Mouse (Mus musculus): ENCODE results near the gene Arhgef18.

Gene Arhgef18

DNA sequence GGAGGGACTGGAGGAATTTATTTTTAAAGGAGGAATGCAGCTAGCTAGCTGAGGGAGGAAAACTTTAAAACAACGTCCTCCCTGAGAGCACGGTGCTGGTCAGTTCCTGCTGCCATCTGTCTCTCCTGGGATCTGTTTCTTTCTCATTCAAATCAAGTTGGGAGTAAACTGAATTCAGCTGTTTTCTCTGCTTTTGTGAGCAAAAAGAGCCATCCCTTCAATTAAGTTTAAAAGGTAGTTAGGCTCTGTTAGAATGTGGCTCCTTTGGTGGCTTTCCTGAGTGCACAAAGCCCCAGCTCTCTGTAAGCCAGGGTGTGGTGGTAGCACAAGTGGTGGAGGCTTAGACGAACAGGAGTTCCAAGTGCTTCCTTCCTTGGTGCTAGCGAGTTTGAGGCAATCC lies 2.4 kb downstream of the Arhgef18 start:
- DNase-seq (ENCODE audit: low read depth, low spot score) = no peak

DNA sequence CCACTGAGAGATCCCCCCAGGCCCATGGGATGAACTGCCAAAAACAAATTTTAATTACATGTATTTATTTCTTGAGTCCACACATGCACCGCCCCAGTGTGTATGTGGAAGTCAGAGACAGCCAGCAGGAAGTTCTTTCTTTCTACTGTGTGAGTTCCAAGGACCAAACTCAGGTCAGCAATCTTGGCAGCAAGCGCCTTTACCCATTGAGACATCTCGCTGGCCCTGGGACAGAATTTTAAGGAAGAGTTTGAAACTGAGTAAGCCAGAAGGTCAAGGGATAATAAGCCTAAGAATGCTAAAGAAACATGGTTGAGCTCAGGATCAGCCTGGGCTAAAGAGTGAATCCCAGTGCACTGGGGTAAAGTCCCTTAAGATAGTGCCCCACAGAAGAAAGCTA lies 4.8 kb downstream of the Arhgef18 start:
- DNase-seq (ENCODE audit: low read depth, low spot score) = no peak

DNA sequence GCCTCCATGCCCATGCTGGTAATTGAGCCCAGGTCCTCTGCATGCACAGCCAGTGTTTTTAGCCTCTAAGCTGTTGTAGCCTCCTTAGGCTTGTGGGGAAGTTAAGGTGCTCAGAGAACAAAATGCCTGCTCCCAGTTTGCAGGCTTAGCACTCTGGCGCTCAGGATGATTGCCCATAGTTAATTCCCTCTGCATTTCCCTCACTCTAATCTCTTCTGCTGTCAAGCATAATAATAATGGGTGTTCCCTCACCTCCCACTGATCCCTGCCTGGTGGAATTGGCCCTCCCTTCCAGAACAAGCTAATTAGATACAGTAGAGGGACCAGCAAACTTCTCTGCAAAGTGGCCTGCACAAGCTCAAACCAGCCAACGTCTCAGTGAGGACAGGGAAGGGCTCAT lies 7.7 kb downstream of the Arhgef18 start:
- DNase-seq (ENCODE audit: low read depth, low spot score) = no peak

- DNase-seq (ENCODE audit: low read depth, low spot score) = no peak
Measured at GRCm38 (mm10) chr8:3407417-3407816, 14.6 kb downstream of the Arhgef18 start.

DNA sequence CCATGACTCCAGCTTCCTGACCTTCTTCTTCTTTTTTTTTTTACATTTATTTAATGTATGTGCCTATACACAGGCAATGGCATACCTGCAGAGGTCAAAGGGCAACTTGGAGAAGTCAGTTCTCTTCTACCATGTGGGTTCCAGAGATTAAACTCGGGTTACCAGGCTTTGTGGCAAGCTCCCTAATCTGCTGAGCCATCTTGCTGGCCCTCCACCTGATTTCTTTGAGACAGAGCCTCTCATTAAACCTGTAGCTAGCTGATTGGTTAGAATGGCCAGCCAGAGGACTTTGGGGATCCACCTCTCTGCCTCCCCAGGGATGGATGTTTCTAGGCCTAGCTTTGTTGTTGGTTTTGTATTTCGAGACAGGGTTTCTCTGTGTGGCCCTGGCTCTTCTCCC lies 18.3 kb downstream of the Arhgef18 start:
- no peak for DNase-seq (ENCODE audit: low read depth, low spot score)

DNA sequence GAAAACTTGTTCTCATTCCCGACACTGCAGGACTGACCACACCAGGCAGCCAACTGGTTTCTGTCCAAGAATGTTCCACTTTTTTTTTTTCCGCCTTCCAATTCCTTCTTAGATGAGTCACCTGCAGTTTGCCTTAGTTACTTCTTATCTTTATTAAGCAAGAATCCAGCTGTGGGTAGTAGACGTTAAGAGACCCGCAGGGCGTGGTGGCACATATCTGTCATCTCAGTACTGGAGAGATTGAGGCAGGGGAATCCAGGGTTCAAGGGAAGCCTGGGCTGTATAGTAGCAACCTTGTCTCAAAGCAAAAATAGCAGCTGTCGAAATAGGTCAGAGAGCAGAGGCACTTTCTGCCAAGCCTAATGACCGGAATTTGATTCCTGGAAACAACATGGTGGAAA lies 19.1 kb downstream of the Arhgef18 start:
- DNase-seq (ENCODE audit: low read depth, low spot score) = no peak

DNA sequence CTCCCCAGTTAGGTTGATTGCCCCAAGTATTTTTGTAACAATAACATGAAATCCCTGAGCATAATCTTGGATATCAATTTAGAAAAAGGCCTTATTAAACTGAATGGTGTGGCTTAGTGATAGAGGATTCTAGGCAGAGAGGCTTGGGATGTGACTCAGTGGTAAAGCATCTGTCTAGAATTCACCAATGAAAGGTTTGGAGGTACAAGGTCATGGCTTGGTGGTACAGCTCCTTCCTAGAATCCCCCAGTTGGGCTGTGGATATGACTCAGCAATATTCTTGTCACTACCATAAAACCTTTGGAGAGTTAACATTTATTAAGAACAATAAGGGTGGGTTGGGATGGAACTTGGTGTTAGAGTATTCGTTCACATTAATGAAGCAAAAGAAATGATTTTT lies 20.0 kb downstream of the Arhgef18 start:
- DNase-seq (ENCODE audit: low read depth, low spot score) = no peak

DNA sequence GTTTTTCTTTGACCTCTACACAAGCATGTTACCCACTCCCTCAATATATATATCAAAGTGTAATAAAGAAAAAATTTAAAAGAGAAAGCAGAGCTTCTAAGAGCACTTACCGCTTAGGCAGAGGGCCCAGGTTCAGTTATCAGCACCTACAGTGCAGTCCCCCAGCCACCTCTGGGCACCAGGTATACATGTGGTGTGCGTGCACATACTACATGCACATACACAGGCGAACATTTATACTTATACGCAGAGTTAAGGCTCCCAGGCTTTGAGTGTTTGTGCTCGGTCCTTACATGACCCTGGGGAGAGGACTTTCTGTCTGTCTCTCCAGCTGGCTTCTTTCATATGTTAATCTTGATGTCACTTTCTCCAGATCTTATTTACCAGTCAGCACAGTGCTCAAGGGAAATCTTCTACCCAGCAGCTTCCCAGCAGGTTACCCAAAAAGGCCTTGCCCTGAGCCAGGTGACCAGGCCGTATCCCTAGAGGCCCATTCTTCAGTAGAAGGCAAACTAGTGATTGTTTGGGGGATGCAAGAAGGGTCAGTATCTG lies 21.9 kb downstream of the Arhgef18 start:
- DNase-seq (ENCODE audit: low read depth, low spot score) = no peak

GRCm38 (mm10) chr8:3415259-3415658 lies 22.5 kb downstream of the Arhgef18 start:
- no peak for DNase-seq (ENCODE audit: low read depth, low spot score)

- DNase-seq (ENCODE audit: low read depth, low spot score) = no peak
Measured at GRCm38 (mm10) chr8:3415661-3416060, 22.9 kb downstream of the Arhgef18 start.

DNA sequence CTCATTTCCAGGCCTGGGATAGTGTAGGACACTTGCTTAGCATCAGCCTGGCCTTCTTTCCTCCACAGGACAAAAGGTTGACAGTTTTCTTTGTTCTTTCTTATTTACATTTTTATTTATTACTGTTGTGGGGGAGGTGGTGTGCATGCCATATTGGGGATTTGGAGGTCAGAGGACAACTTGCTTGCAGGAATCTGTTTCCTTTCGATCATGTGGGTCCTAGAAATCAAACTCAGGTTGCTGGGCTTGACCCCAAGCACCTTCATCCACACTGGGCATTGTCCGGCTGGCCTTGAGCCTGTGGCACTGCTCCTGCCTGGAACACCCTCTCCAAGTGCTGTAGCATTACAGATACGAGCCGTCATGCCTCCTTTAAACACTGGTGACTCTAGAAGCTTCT lies 24.0 kb downstream of the Arhgef18 start:
- DNase-seq (ENCODE audit: low read depth, low spot score) = no peak

GRCm38 (mm10) chr8:3417455-3417854 lies 24.6 kb downstream of the Arhgef18 start:
- no peak for DNase-seq (ENCODE audit: low read depth, low spot score)

GRCm38 (mm10) chr8:3418101-3418500 lies 25.3 kb downstream of the Arhgef18 start:
- DNase-seq (ENCODE audit: low read depth, low spot score) = no peak

GRCm38 (mm10) chr8:3420105-3420706 lies 27.4 kb downstream of the Arhgef18 start:
- no peak for DNase-seq (ENCODE audit: low read depth, low spot score)

DNA sequence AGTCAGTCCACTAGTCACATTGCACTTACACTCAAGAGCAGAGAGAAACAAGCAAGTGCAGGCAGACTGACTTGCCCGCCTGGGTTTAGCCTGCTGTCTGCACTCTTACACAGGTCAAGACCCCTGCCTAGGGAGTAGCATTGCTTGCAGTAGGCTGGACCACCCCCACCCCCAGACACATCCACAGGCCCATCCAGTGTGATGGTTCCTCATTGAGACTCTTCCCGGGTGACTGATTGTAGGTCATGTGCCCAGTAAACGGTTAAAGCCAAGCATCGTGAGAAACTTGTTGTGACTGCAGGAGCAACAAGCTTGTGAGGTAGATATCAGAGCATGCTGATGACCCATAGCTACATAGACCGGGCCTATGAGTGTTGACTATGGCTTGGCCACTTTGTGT lies 28.7 kb downstream of the Arhgef18 start:
- DNase-seq (ENCODE audit: low read depth, low spot score) = no peak

DNA sequence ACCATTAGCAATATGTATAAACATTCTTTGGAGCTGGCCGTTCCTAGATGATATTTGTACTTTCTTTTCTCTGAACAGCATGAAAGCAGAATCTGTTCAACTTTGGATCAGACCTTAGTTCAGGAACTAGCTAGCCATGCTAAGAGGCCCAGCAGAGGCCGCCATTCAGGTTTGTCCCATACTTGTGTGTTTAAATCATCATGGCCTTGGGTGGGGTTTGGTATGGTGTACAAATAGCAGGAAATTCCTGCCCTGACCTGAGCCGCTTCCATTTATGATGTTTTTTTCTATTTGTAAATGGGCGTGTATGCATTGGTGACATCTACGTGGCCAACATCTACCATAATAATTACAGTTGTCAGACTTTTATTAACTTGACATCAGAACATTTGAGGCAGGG lies 32.4 kb downstream of the Arhgef18 start:
- DNase-seq (ENCODE audit: low read depth, low spot score) = no peak

- DNase-seq (ENCODE audit: low read depth, low spot score) = no peak
Measured at GRCm38 (mm10) chr8:3426211-3426610, 33.4 kb downstream of the Arhgef18 start.

DNA sequence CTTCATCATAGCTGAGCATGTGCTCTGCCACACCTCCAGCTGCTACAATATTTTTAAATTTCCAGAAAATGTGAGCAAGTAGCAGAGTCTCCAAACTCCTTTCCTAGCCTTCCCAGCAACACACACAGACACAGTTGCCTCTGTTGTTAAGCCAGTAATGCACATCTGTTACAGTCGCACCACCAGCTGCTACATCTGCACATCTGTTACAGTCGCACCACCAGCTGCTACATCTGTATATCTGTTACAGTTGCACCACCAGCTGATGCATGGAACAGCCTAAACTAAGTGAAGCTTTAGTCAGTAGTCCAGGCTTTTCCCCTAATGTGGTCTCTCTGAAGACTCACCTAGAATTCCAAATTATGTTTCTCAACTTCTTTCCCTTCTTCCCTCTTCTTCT lies 35.6 kb downstream of the Arhgef18 start:
- no peak for DNase-seq (ENCODE audit: low read depth, low spot score)

DNA sequence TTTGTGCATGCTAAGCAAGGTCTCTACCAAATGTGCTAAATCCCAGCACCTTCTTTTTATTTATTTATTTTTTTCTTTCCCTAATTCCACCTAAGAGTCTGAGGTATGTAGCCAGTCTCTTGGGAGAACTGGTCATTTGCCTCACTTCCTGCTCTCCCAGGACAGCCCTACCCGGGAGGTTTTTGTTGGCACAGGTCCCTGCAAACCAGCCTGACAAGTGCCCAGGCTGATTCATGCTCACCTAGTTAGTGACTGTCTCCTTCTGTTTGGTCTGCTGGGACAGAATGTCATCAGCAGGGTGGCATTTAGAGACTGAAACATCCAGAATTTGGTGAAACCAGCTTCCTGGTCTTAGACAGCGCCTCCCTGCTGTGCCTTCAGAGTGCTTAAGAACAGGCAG lies 37.2 kb downstream of the Arhgef18 start:
- DNase-seq (ENCODE audit: low read depth, low spot score) = no peak

DNA sequence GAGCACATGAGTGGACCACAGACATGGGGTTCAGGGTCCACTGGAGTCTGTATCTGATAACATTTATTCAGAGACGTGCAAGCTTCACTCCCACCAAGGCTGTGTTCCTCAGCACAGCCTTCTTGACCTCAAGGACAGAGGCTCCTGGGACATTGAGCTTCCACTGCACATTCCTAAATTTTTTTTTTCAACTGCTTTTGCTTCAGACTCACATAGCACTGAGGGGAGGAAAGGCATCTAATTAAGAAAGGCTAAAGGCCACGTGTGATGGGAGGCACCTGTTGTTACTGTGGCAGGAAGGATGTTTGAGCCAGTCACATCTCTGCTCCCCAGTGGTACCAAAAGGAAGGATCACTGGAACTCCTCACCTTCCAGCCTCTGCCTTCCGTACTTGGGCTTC lies 38.3 kb downstream of the Arhgef18 start:
- no peak for DNase-seq (ENCODE audit: low read depth, low spot score)

- no peak for DNase-seq (ENCODE audit: low read depth, low spot score)
Measured at GRCm38 (mm10) chr8:3436492-3436891, 43.7 kb downstream of the Arhgef18 start.

GRCm38 (mm10) chr8:3439510-3439909 lies 46.7 kb downstream of the Arhgef18 start:
- peak; percentile 49 for DNase-seq (ENCODE audit: low read depth, low spot score)

DNA sequence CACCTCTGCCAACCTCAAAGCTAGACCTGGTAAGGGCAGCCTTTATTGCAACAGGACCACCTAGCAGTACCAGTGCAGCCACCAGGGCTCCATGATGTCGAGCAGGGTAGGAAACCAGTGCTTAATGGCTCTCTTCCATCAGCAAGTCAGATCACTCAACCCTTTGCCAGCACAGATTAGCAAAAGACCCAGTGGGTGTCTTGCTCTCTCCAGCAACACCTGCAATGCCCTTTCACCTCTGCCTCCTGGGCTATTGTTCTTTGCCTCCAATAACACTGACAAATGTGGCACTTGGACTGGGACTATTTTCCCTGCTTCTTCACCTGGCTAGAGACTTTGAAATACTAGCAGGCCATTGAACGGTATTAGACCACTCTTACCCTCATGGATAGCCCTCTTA lies 56.4 kb downstream of the Arhgef18 start:
- DNase-seq (ENCODE audit: low read depth, low spot score) = no peak

- DNase-seq (ENCODE audit: low read depth, low spot score) = peak; percentile 75
Measured at GRCm38 (mm10) chr8:3450670-3451069, 57.9 kb downstream of the Arhgef18 start.

Data from CD4-positive, CD25-positive, alpha-beta regulatory T cell, adult 2 months (primary cell).